Mouse (Mus musculus) gastrocnemius, postnatal 36 days (tissue): Measurements from ENCODE around the gene Chd4. TPM values are rescaled to one million over a fixed set of nuclear protein-coding genes. Genes with fewer than 3 reads are reported as not detected.

Source experiments
- DNase-seq, 2 experiments: peaks; one replicate each; pipeline ENCODE4 v3.0.0; 2022
- intact Hi-C: fragments of 180-260 bp; cut with DNase I; formaldehyde crosslinking; loops from one replicate; pipeline ENCODE4 v1.15.1; 2025
- total RNA-seq, 2 experiments: library from RNA; stranded (reverse); gene quantifications; 2 replicates each; pipeline ENCODE4 v1.2.3; 2021

Chd4 gene
- total RNA-seq, 2 experiments from 2014 or later, result 67.6 to 72.2 TPM

- intact Hi-C loops, result no loop called here
These were observed 6.1 kb upstream of the Chd4 start for GRCm38 (mm10) chr6:125089521-125090321.

GRCm38 (mm10) chr6:125090341-125091085, 5.3 kb upstream of the Chd4 start:
- no peak for DNase-seq
- intact Hi-C loops, result no loop called here

More at GRCm38 (mm10) chr6:125089521-125090321, 6.1 kb upstream of the Chd4 start:
- peak; percentile 64 to 79 for DNase-seq

GRCm38 (mm10) chr6:125092372-125092771, 3.4 kb upstream of the Chd4 start:
- intact Hi-C loops, result no loop called here
- DNase-seq, result no peak

GRCm38 (mm10) chr6:125094843-125095242, 938 bp upstream of the Chd4 start:
- DNase-seq, result no peak
- intact Hi-C loops, result no loop called here

- DNase-seq, result no peak
- intact Hi-C loops, result no loop called here
These were observed 457 bp downstream of the Chd4 start for GRCm38 (mm10) chr6:125096279-125096596.

- peak; percentile 58 to 61 for DNase-seq
- intact Hi-C loops, result no loop called here
These were observed 990 bp downstream of the Chd4 start for GRCm38 (mm10) chr6:125096597-125097345.

- intact Hi-C loops, result no loop called here
- no peak for DNase-seq
These were observed 1.5 kb downstream of the Chd4 start for GRCm38 (mm10) chr6:125097346-125097689.

GRCm38 (mm10) chr6:125097951-125098350, 2.2 kb downstream of the Chd4 start:
- no peak for DNase-seq
- intact Hi-C loops, result no loop called here

- intact Hi-C loops, result no loop called here
- DNase-seq, result no peak
These were observed 2.7 kb downstream of the Chd4 start for GRCm38 (mm10) chr6:125098513-125098912.

- DNase-seq, result no peak
- intact Hi-C loops, result no loop called here
These were observed 3.7 kb downstream of the Chd4 start for GRCm38 (mm10) chr6:125099421-125099971.

GRCm38 (mm10) chr6:125101444-125101843, 5.7 kb downstream of the Chd4 start:
- DNase-seq, result no peak
- intact Hi-C loops, result loop anchor here (5.0 kb wide), 1 partner anchor 36 kb away; no protein-coding TSS in a partner anchor

- intact Hi-C loops, result loop anchor here (5.0 kb wide), 1 partner anchor 33 kb away; no protein-coding TSS in a partner anchor
- DNase-seq, result no peak
These were observed 8.4 kb downstream of the Chd4 start for GRCm38 (mm10) chr6:125104223-125104622.

- DNase-seq, result no peak
- intact Hi-C loops, result no loop called here
These were observed 11.9 kb downstream of the Chd4 start for GRCm38 (mm10) chr6:125107705-125108104.

- intact Hi-C loops, result no loop called here
- no peak for DNase-seq
These were observed 13.6 kb downstream of the Chd4 start for GRCm38 (mm10) chr6:125109371-125109770.

GRCm38 (mm10) chr6:125110927-125111326, 15.1 kb downstream of the Chd4 start:
- peak in 1 of 2 experiments; percentile 30 for DNase-seq
- intact Hi-C loops, result no loop called here

GRCm38 (mm10) chr6:125112553-125112952, 16.8 kb downstream of the Chd4 start:
- DNase-seq, result no peak
- intact Hi-C loops, result no loop called here

GRCm38 (mm10) chr6:125119387-125119786, 23.6 kb downstream of the Chd4 start:
- intact Hi-C loops, result no loop called here
- no peak for DNase-seq

GRCm38 (mm10) chr6:125128724-125129123, 32.9 kb downstream of the Chd4 start:
- intact Hi-C loops, result no loop called here
- DNase-seq, result no peak

GRCm38 (mm10) chr6:125129710-125130402, 34.1 kb downstream of the Chd4 start:
- no peak for DNase-seq
- intact Hi-C loops, result loop anchor here (5.0 kb wide), 1 partner anchor 88 kb away; no protein-coding TSS in a partner anchor
